Mouse (Mus musculus): Measurements from ENCODE around the gene Dicer1.

- TF ChIP-seq POLR2A (IDR thresholded peaks at IDR 0.05; ENCODE audit: borderline replicate concordance, extremely low read depth, low read depth, low read length) (no peak), CTCF (IDR thresholded peaks at IDR 0.05; ENCODE audit: insufficient read depth, low read length) (no peak)
Measured at GRCm38 (mm10) chr12:104799365-104799764, 47.6 kb upstream of the Dicer1 start.
